Mouse (Mus musculus) mouse trophoblast stem cell (cell line): Measurements from ENCODE around the gene Chchd6.

Source experiments
- in situ Hi-C, 2 experiments: fragments of 300-500 bp; cut with MseI, MboI; formaldehyde crosslinking; loops; 2 replicates in 1 of 2; 3 replicates in 1 of 2; pipeline ENCODE4 v1.15.1; 2025

The Chchd6 gene

GRCm38 (mm10) chr6:89454437-89454836, 141.0 kb downstream of the Chchd6 start:
- in situ Hi-C loops: no loop called here

- in situ Hi-C loops: no loop called here
Measured at GRCm38 (mm10) chr6:89452976-89453674, 142.3 kb downstream of the Chchd6 start.

- in situ Hi-C loops: no loop called here
Measured at GRCm38 (mm10) chr6:89452356-89452755, 143.1 kb downstream of the Chchd6 start.

GRCm38 (mm10) chr6:89448736-89449135, 146.7 kb downstream of the Chchd6 start:
- in situ Hi-C loops: no loop called here

- in situ Hi-C loops: no loop called here
Measured at GRCm38 (mm10) chr6:89440671-89441070, 154.8 kb downstream of the Chchd6 start.

GRCm38 (mm10) chr6:89431920-89432482, 163.5 kb downstream of the Chchd6 start:
- in situ Hi-C loops: no loop called here

GRCm38 (mm10) chr6:89430749-89431148, 164.7 kb downstream of the Chchd6 start:
- in situ Hi-C loops: no loop called here

- in situ Hi-C loops: no loop called here
Measured at GRCm38 (mm10) chr6:89428661-89429375, 166.6 kb downstream of the Chchd6 start.

GRCm38 (mm10) chr6:89424461-89424860, 171.0 kb downstream of the Chchd6 start:
- in situ Hi-C loops: no loop called here

GRCm38 (mm10) chr6:89422621-89423020, 172.8 kb downstream of the Chchd6 start:
- in situ Hi-C loops: no loop called here

GRCm38 (mm10) chr6:89421922-89422321, 173.5 kb downstream of the Chchd6 start:
- in situ Hi-C loops: no loop called here

- in situ Hi-C loops: no loop called here
Measured at GRCm38 (mm10) chr6:89421503-89421902, 173.9 kb downstream of the Chchd6 start.

GRCm38 (mm10) chr6:89420756-89421155, 174.7 kb downstream of the Chchd6 start:
- in situ Hi-C loops: no loop called here

GRCm38 (mm10) chr6:89420110-89420509, 175.3 kb downstream of the Chchd6 start:
- in situ Hi-C loops: no loop called here

- in situ Hi-C loops: no loop called here
Measured at GRCm38 (mm10) chr6:89419066-89419815, 176.2 kb downstream of the Chchd6 start.

- in situ Hi-C loops: no loop called here
Measured at GRCm38 (mm10) chr6:89416030-89416595, 179.3 kb downstream of the Chchd6 start.

GRCm38 (mm10) chr6:89415091-89415490, 180.4 kb downstream of the Chchd6 start:
- in situ Hi-C loops: no loop called here

GRCm38 (mm10) chr6:89414126-89414525, 181.3 kb downstream of the Chchd6 start:
- in situ Hi-C loops: no loop called here

GRCm38 (mm10) chr6:89413481-89413884, 182.0 kb downstream of the Chchd6 start:
- in situ Hi-C loops: no loop called here

- in situ Hi-C loops: no loop called here
Measured at GRCm38 (mm10) chr6:89412562-89412961, 182.9 kb downstream of the Chchd6 start.

GRCm38 (mm10) chr6:89409041-89409440, 186.4 kb downstream of the Chchd6 start:
- in situ Hi-C loops: no loop called here

- in situ Hi-C loops: no loop called here
Measured at GRCm38 (mm10) chr6:89408259-89408658, 187.2 kb downstream of the Chchd6 start.
